Mouse (Mus musculus) forebrain, embryonic 16.5 days (tissue): Measurements from ENCODE around the gene Wasf2. TPM values are rescaled to one million over a fixed set of nuclear protein-coding genes. Genes with fewer than 3 reads are reported as not detected.

Experiments
- ATAC-seq: fragments of 200-750 bp; cut with Nextera tagmentation; 2 replicates; pipeline ENCODE4 v1.8.0; 2017; ENCODE audit warnings: mild to moderate bottlenecking, moderate library complexity
- H3K27ac ChIP-seq: fragments of 300-500 bp; sonication (generic); 2 replicates; pipeline ENCODE4 v1.5.1; 2014; ENCODE audit warnings: low read length, control low read depth
- H3K27me3 ChIP-seq: fragments of 300-500 bp; sonication (generic); replicated peaks from 2 replicates; pipeline ENCODE4 v1.6.1; 2014; ENCODE audit warnings: low read length; ENCODE audit not compliant: control insufficient read depth, insufficient read depth
- H3K36me3 ChIP-seq: fragments of 300-500 bp; sonication (generic); 2 replicates; pipeline ENCODE4 v1.6.1; 2014; ENCODE audit not compliant: control insufficient read depth, insufficient read depth
- H3K4me1 ChIP-seq: fragments of 300-500 bp; sonication (generic); replicated peaks from 2 replicates; pipeline ENCODE4 v1.6.1; 2014; ENCODE audit warnings: low read length; ENCODE audit not compliant: control insufficient read depth, insufficient read depth
- H3K4me2 ChIP-seq: fragments of 300-500 bp; sonication (generic); 2 replicates; pipeline ENCODE4 v1.6.1; 2014; ENCODE audit warnings: mild to moderate bottlenecking, low read length, control low read depth
- H3K4me3 ChIP-seq: fragments of 300-500 bp; sonication (generic); replicated peaks from 2 replicates; pipeline ENCODE4 v1.5.1; 2014; ENCODE audit warnings: mild to moderate bottlenecking, low read length, control low read depth
- H3K9ac ChIP-seq: fragments of 300-500 bp; sonication (generic); replicated peaks from 2 replicates; pipeline ENCODE4 v1.6.1; 2014; ENCODE audit warnings: low read depth, low read length, control low read depth
- H3K9me3 ChIP-seq: fragments of 300-500 bp; sonication (generic); 2 replicates; pipeline ENCODE4 v1.6.1; 2016; ENCODE audit warnings: low read length; ENCODE audit not compliant: control insufficient read depth
- WGBS: fragments of 180-500 bp; shearing (Covaris S2); extraction: QIAGEN DNeasy Blood & Tissue Kit; methylation state at CpG from one replicate; pipeline ENCODE4 v1.1.7; 2014; 5-methylcytosine and 5-hydroxymethylcytosine counted together
- polyA plus RNA-seq: library from polyadenylated mRNA; unstranded; fragments of >200 nt; fragmentation: Nextera tagmentation; extraction: Ambion mirVana; gene quantifications from 2 replicates; pipeline ENCODE4 v1.2.1, GENCODE M21; 2015

The Wasf2 gene
- 27.0 and 31.5 TPM in 2 replicates for polyA plus RNA-seq

DNA sequence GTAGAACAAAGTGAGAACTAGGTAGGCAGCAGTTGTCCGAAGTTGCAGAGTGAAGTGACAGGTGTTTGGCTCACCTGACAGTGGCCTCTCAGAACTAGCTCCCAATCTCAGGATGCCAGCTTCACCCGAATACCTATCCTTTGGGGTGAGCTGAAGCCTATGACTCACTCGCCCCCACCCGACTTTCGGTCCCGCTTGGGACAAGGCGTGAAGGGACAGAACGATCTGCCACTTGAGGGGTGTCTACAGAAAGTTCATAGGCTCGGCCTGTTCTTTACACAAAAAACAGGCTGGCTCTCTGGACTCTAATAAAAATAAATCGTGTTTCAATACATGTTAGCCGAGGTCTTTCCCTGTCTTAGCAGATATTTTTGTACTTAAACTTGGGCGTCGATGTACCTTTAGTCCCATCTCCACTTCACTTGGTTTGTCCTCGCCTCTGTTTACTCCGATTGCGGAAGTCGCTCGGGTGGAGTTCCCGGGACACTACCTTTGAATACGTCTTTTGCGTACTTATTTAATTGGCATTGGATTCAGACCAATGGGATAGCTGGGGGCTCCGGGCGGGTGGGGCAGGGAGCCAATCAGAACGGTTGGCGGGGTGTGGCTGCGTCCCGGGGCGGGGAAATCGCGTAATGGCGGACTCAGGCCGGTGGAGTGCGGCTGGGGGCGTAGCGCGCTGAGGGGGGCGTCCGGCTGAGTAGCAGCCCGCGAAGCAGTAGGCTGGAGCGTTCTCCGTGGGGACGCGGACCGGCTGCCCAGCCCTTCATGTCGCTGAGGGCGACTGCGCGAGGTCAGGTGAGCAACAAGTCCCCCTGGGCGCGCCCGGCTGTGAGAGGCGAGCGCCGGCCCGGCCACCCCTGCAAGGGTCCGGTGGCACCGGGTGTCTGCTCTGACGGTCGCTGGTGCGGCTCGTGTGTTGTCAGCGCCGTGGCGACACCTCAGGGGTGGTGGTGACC, at the start of gene Wasf2:
Gene Wasf2 (plus strand): TSS at position 575 of the 959 bp plus-strand sequence.
- no peaks in the 10 kb centered on the region for H3K9me3 ChIP-seq

DNA sequence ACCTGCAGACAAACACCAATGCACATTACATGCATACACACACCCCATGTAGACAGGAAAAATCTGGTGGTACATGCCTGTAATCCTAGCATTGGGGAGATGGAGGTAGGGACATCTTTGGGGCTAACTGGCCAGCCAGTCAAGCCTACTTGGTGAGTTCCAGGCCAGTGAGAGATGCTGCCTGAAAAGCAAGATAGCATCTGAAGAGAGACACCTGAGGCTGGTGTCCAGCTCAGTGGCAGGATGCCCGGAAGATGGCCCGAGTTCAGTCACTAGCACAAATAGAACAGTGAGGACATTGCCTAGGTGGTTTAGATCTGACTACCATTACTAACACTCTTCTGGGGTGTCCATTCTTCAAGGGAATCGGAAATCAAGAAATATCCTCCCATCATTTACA, 49.4 kb upstream of the Wasf2 start:
- Histone ChIP-seq H3K4me2 (no peak overlapping the region), H3K4me1 (peaks cover 21% of the 10 kb centered on the region), H3K9ac (no peak overlapping the region), H3K27ac (no peak overlapping the region), H3K9me3 (no peaks in the 10 kb centered on the region), H3K4me3 (no peak overlapping the region), H3K27me3 (no peaks in the 10 kb centered on the region), H3K36me3 (no peaks in the 10 kb centered on the region)
- no peak for ATAC-seq
- WGBS, result 97% methylated on average over 3 of the region's 3 CpGs

More for the DNA sequence above, at the start of gene Wasf2:
- peak within 1 kb of the TSS; percentile 91 for H3K4me2 ChIP-seq
- H3K4me1 ChIP-seq, result peaks cover 23% of the 10 kb centered on the region
- peak; percentile 95 for ATAC-seq
- H3K27ac ChIP-seq, result peak within 1 kb of the TSS; percentile 49
- WGBS, result under 1% methylated on average over 65 of the region's 65 CpGs
- H3K4me3 ChIP-seq, result peak within 1 kb of the TSS; percentile 84
- no peaks in the 10 kb centered on the region for H3K27me3 ChIP-seq
- H3K36me3 ChIP-seq, result 0 out of 2 replicates have a peak, but pooled peaks cover 3% of the 10 kb centered on the region
- peak within 1 kb of the TSS; percentile 77 for H3K9ac ChIP-seq

GRCm38 (mm10) chr4:133082216-133082773, 48.0 kb upstream of the Wasf2 start:
- Histone ChIP-seq H3K4me1 (peaks cover 23% of the 10 kb centered on the region), H3K4me3 (no peak overlapping the region), H3K4me2 (no peak overlapping the region), H3K36me3 (no peaks in the 10 kb centered on the region), H3K27ac (no peak overlapping the region), H3K9ac (no peak overlapping the region), H3K27me3 (no peaks in the 10 kb centered on the region), H3K9me3 (no peaks in the 10 kb centered on the region)
- no peak for ATAC-seq
- 91% methylated on average over 6 of the region's 6 CpGs for WGBS

DNA sequence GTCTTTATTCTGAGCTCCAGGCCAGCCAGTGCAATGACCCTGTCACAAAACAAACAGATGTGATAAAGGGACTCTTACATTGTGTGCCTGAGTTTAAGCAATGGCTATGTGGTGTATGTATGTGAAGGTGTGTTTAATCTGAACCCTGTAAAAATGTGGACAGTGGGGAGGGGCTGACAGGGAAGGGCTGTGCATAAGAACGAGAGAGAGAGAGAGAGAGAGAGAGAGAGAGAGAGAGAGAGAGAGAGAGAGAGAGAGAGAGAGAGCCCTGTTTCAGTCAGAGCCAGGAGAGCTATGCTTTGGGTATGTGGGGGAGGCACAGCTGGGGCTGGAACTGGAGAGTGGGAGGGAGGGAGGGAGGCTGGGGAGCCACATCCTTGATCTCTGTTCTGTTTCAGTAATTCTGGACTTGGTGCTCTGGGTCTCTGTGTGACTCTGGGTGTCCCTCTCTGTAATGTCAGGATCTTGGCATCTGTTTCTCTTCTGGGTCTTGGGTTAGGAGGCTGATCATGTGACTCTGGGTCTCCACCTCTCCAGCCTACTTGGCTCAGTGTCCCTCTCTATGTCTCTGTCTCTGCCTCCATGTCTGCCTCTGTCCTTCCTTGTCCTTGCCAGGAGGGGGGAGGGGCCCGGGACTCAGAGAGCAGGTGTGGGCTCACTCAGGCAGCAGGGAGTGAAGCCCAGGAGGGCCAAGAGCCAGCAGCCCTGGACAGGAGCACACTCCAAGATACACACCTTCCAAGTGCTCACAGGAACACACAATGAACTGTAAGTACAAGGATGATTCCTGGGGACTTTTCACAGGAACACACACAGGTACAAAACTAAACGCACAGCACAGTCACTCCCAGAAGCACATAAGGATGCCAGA, 46.1 kb upstream of the Wasf2 start:
- Histone ChIP-seq H3K36me3 (no peaks in the 10 kb centered on the region), H3K4me3 (no peak overlapping the region), H3K9ac (peak overlapping the region; percentile 57), H3K27me3 (no peaks in the 10 kb centered on the region), H3K4me1 (peaks cover 28% of the 10 kb centered on the region), H3K4me2 (peak overlapping the region; percentile 89), H3K9me3 (no peaks in the 10 kb centered on the region), H3K27ac (peak overlapping the region; percentile 62; the same call in 1 of the 2 replicates)
- ATAC-seq, result peak; percentile 10; the same call in 1 of the 2 replicates
- 15% methylated on average over 3 of the region's 3 CpGs for WGBS

GRCm38 (mm10) chr4:133085011-133085782, 45.1 kb upstream of the Wasf2 start:
- WGBS, result under 1% methylated on average over 53 of the region's 53 CpGs
- peak overlapping the region; percentile 42 for H3K4me3 ChIP-seq
- ATAC-seq, result peak; percentile 55
- no peaks in the 10 kb centered on the region for H3K27me3 ChIP-seq
- peak overlapping the region; percentile 62 for H3K27ac ChIP-seq
- H3K36me3 ChIP-seq, result no peaks in the 10 kb centered on the region
- H3K4me2 ChIP-seq, result peak overlapping the region; percentile 89
- H3K9ac ChIP-seq, result peak overlapping the region; percentile 57
- H3K4me1 ChIP-seq, result peaks cover 34% of the 10 kb centered on the region
- no peaks in the 10 kb centered on the region for H3K9me3 ChIP-seq

DNA sequence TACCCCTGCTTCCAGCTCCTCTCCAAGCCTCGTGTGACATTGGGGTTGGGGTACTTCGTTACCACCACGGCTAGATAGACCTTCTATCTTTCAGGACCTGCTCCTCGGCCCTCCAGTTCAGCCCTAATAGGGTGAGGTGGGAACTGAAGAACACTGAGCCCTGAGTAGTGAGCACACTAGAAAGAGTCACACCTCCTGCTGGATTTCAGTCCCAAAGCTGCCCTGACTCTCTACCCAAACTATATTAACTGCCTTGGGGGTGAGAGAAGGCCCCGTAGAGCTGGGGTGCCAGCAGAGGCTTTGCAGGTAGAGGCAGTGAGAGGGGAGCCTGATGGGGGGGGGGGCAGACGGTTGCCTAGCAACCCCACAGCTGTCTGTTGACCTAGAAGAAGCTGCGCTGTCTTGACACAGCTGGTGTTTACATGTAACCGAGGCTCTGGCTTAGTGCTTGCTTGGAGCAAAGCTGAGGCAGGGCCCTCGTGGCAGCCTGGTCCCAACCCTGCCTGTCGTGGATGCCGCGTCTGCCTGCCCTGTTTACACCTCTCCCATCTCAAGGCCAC, 44.4 kb upstream of the Wasf2 start:
- Histone ChIP-seq H3K27ac (peak overlapping the region; percentile 62), H3K36me3 (no peaks in the 10 kb centered on the region), H3K4me2 (peak overlapping the region; percentile 89), H3K4me1 (peaks cover 41% of the 10 kb centered on the region), H3K4me3 (peak overlapping the region; percentile 42), H3K27me3 (no peaks in the 10 kb centered on the region), H3K9ac (peak overlapping the region; percentile 57), H3K9me3 (no peaks in the 10 kb centered on the region)
- WGBS, result 14% methylated on average over 12 of the region's 12 CpGs
- ATAC-seq, result peak; percentile 9; the same call in 1 of the 2 replicates

DNA sequence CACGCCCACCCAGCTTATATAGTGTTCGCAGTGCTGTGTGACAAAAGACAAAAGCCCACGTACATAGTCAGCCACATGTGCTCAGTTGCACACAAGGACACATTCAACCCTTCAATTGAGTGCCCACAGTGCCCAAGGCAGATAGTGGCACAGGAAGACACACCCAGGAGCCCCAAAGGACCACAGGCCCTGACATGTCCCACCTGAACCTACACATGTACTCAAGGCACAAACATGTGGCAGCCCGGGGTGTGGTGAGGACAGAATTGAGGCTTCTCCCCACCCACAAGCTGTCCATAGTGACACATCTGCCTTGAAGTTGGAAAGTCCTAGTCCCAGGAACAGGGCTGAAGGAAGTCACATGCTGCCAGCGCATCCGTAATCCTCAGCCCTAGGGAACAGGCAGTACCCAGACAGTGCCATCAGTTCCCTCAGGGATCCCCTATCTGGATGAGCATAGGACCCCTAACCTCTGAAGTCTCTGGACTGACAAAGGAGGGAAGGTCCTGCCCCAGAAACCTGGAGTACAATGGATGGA, 43.1 kb upstream of the Wasf2 start:
- H3K4me2 ChIP-seq, result no peak overlapping the region
- H3K36me3 ChIP-seq, result no peaks in the 10 kb centered on the region
- H3K4me1 ChIP-seq, result peaks cover 52% of the 10 kb centered on the region
- H3K9ac ChIP-seq, result no peak overlapping the region
- no peaks in the 10 kb centered on the region for H3K27me3 ChIP-seq
- no peak overlapping the region for H3K4me3 ChIP-seq
- H3K27ac ChIP-seq, result no peak overlapping the region
- WGBS, result 85% methylated on average over 6 of the region's 6 CpGs
- no peak for ATAC-seq
- H3K9me3 ChIP-seq, result no peaks in the 10 kb centered on the region

DNA sequence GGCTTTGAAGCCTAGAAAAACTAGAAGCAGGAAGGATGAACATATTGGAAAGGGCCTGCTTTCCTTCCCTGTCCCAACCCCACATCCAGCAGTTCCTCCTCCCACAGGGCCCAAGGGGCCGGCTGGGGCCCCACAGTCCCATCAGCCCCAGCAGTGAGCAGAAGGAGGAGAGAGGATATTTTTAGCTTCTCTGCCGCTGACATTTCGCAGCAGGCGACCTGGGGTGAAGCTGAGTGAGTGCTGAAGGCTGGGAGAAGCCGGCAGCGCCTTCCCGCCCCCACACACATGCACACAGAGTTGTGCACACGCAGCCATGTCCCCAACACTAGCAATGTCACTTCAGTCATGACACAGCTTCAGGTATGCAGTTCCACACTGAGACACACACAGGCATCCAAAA, 42.5 kb upstream of the Wasf2 start:
- Histone ChIP-seq H3K27ac (no peak overlapping the region), H3K36me3 (no peaks in the 10 kb centered on the region), H3K9ac (no peak overlapping the region), H3K4me1 (peaks cover 58% of the 10 kb centered on the region), H3K4me2 (no peak overlapping the region), H3K4me3 (no peak overlapping the region), H3K27me3 (no peaks in the 10 kb centered on the region), H3K9me3 (no peaks in the 10 kb centered on the region)
- 43% methylated on average over 8 of the region's 8 CpGs for WGBS
- no peak for ATAC-seq
